In genomic region chr2:29631020-29631419, GRCm38 (mm10) we compare ENCODE assay signal across 21 mouse cellular contexts. TPM values are rescaled to one million over a fixed set of nuclear protein-coding genes. Genes with fewer than 3 reads are reported as not detected.
DNase-seq lines count a peak whose midpoint lies in the region; ATAC-seq and TF ChIP-seq lines count a peak whose summit lies in the region.
"Had no signal": no experiment of that assay in that cellular context is flagged by ENCODE, and none has a peak within 500 bp of the region (broad histone marks: within the 10 kb centered on the region; RNA-seq: fewer than 3 reads in every experiment).

No protein-coding gene starts in this region.

- TF ChIP-seq CTCF in midbrain, postnatal 0 days (IDR thresholded peaks at IDR 0.05) = no peak
- TF ChIP-seq CTCF in E14TG2a.4 (conservative IDR thresholded peaks at IDR 0.05; ENCODE audit: low read length) = no peak
- no peak for TF ChIP-seq CTCF in MEL (IDR thresholded peaks at IDR 0.05 in 2 of 3, conservative IDR thresholded peaks at IDR 0.05 in 1 of 3; ENCODE audit: control insufficient read depth in 1 of 3, insufficient read depth in 1 of 3, low read depth in 2 of 3, low read length in 3 of 3, poor library complexity in 1 of 3, severe bottlenecking in 1 of 3)
- TF ChIP-seq CTCF in intestine, postnatal 0 days (IDR thresholded peaks at IDR 0.05; ENCODE audit: low read depth) = no peak

- DNase-seq in liver, embryonic 13.5 days = no peak
- DNase-seq in liver, embryonic 11.5 days (ENCODE audit: low spot score) = no peak
- DNase-seq in midbrain, embryonic 11.5 days (ENCODE audit: low spot score, missing footprints) = peak; percentile 69
- no peak for DNase-seq in midbrain, postnatal 0 days (ENCODE audit: low spot score)
- no peak for DNase-seq in MEL (ENCODE audit: low read depth, low spot score)
- DNase-seq: adrenal gland, adult 2 months; adrenal gland, postnatal 25 days; cerebellum, adult 2 months; cerebellum, postnatal 14 days; embryo, embryonic 11 days; forebrain, postnatal 0 days; gastrocnemius, postnatal 25 days; heart, adult 11 months had no signal

- peaks cover 7% of the 10 kb centered on the region for H3K36me3 ChIP-seq in liver, embryonic 13.5 days
- 0 out of 2 replicates have a peak, but pooled peaks cover 4% of the 10 kb centered on the region for H3K36me3 ChIP-seq in liver, embryonic 11.5 days (ENCODE audit: control insufficient read depth, insufficient read depth, low read length)
- no peaks in the 10 kb centered on the region for H3K36me3 ChIP-seq in midbrain, embryonic 11.5 days (ENCODE audit: control insufficient read depth, insufficient read depth, low read length)
- peaks cover 3% of the 10 kb centered on the region; the same call in 1 of the 2 replicates for H3K36me3 ChIP-seq in midbrain, postnatal 0 days (ENCODE audit: insufficient read depth, low read length)
- peaks cover 24% of the 10 kb centered on the region for H3K36me3 ChIP-seq in E14TG2a.4 (ENCODE audit: insufficient read depth, low read length)
- H3K36me3 ChIP-seq in MEL (ENCODE audit: control insufficient read depth in 1 of 2, insufficient read depth in 2 of 2, low read length in 2 of 2) = peaks cover 0 to 49% of the 10 kb centered on the region in 2 experiments; a peak in 2 of 4 replicates
- H3K36me3 ChIP-seq in intestine, postnatal 0 days (ENCODE audit: control insufficient read depth, insufficient read depth) = no peaks in the 10 kb centered on the region
- H3K36me3 ChIP-seq: embryonic facial prominence, embryonic 15.5 days; hindbrain, embryonic 15.5 days had no signal

- H3K4me2 ChIP-seq in liver, embryonic 13.5 days = no peak overlapping the region
- H3K4me2 ChIP-seq in liver, embryonic 11.5 days = no peak overlapping the region
- H3K4me2 ChIP-seq in midbrain, embryonic 11.5 days = no peak overlapping the region
- H3K4me2 ChIP-seq in midbrain, postnatal 0 days (ENCODE audit: low read depth, low read length, poor library complexity, severe bottlenecking) = no peak overlapping the region
- no peak overlapping the region for H3K4me2 ChIP-seq in intestine, postnatal 0 days (replicated peaks; ENCODE audit: low read depth)
- H3K4me2 ChIP-seq: embryonic facial prominence, embryonic 15.5 days; forebrain, embryonic 13.5 days; heart, embryonic 13.5 days; hindbrain, embryonic 15.5 days had no signal

- H3K4me1 ChIP-seq in liver, embryonic 13.5 days (replicated peaks) = peaks cover 91% of the 10 kb centered on the region
- peaks cover 57% of the 10 kb centered on the region for H3K4me1 ChIP-seq in liver, embryonic 11.5 days (replicated peaks; ENCODE audit: control insufficient read depth, insufficient read depth, low read length)
- H3K4me1 ChIP-seq in midbrain, embryonic 11.5 days (ENCODE audit: control insufficient read depth, insufficient read depth, low read length) = no peaks in the 10 kb centered on the region; the same call in 1 of the 2 replicates
- H3K4me1 ChIP-seq in midbrain, postnatal 0 days (ENCODE audit: insufficient read depth, low read length) = 0 out of 2 replicates have a peak, but pooled peaks cover 4% of the 10 kb centered on the region
- peaks cover 96% of the 10 kb centered on the region for H3K4me1 ChIP-seq in E14TG2a.4 (replicated peaks; ENCODE audit: low read depth, low read length)
- H3K4me1 ChIP-seq in MEL (ENCODE audit: control insufficient read depth in 1 of 2, insufficient read depth in 2 of 2, low read length in 2 of 2) = peaks cover 23 to 59% of the 10 kb centered on the region in 2 experiments
- H3K4me1 ChIP-seq in intestine, postnatal 0 days (replicated peaks; ENCODE audit: control insufficient read depth, insufficient read depth, low read length) = no peaks in the 10 kb centered on the region

- H3K27ac ChIP-seq in liver, embryonic 13.5 days = 0 out of 2 replicates have a peak overlapping the region, but pooled peaks have one; percentile 10
- H3K27ac ChIP-seq in liver, embryonic 11.5 days (ENCODE audit: low read depth, low read length) = no peak overlapping the region
- no peak overlapping the region for H3K27ac ChIP-seq in midbrain, embryonic 11.5 days (ENCODE audit: low read depth, low read length)
- H3K27ac ChIP-seq in midbrain, postnatal 0 days (ENCODE audit: low read depth, low read length) = no peak overlapping the region
- peak overlapping the region; percentile 84 for H3K27ac ChIP-seq in MEL (ENCODE audit: control insufficient read depth, low read depth, low read length)
- H3K27ac ChIP-seq in intestine, postnatal 0 days (ENCODE audit: low read depth, low read length) = no peak overlapping the region
- H3K27ac ChIP-seq: embryonic facial prominence, embryonic 15.5 days; forebrain, embryonic 13.5 days; heart, embryonic 13.5 days; hindbrain, embryonic 15.5 days had no signal

- H3K9ac ChIP-seq in liver, embryonic 13.5 days = no peak overlapping the region
- H3K9ac ChIP-seq in liver, embryonic 11.5 days (ENCODE audit: low read depth, low read length) = no peak overlapping the region
- H3K9ac ChIP-seq in midbrain, embryonic 11.5 days (ENCODE audit: low read length) = no peak overlapping the region
- no peak overlapping the region for H3K9ac ChIP-seq in midbrain, postnatal 0 days (replicated peaks; ENCODE audit: low read length, poor library complexity, severe bottlenecking)
- peak overlapping the region; percentile 38 for H3K9ac ChIP-seq in MEL (ENCODE audit: control insufficient read depth, low read depth, low read length, poor library complexity, severe bottlenecking)
- no peak overlapping the region for H3K9ac ChIP-seq in intestine, postnatal 0 days (ENCODE audit: low read depth, low read length)
- H3K9ac ChIP-seq: embryonic facial prominence, embryonic 15.5 days; forebrain, embryonic 13.5 days; forebrain, postnatal 0 days; heart, embryonic 13.5 days; hindbrain, embryonic 15.5 days had no signal

- no peaks in the 10 kb centered on the region for H3K9me3 ChIP-seq in liver, embryonic 13.5 days (replicated peaks)
- no peaks in the 10 kb centered on the region for H3K9me3 ChIP-seq in liver, embryonic 11.5 days (ENCODE audit: control insufficient read depth, low read length)
- H3K9me3 ChIP-seq in midbrain, embryonic 11.5 days (ENCODE audit: control insufficient read depth, low read length) = no peaks in the 10 kb centered on the region
- H3K9me3 ChIP-seq in midbrain, postnatal 0 days (ENCODE audit: low read length) = no peaks in the 10 kb centered on the region
- no peaks in the 10 kb centered on the region for H3K9me3 ChIP-seq in E14TG2a.4 (ENCODE audit: low read length)
- H3K9me3 ChIP-seq in MEL (replicated peaks; ENCODE audit: insufficient read depth, low read length) = no peaks in the 10 kb centered on the region
- H3K9me3 ChIP-seq in intestine, postnatal 0 days (ENCODE audit: control insufficient read depth) = no peaks in the 10 kb centered on the region
- H3K9me3 ChIP-seq: embryonic facial prominence, embryonic 15.5 days; forebrain, embryonic 13.5 days; heart, embryonic 13.5 days; hindbrain, embryonic 15.5 days had no signal

- ATAC-seq in liver, embryonic 13.5 days (ENCODE audit: low read depth) = no peak
- ATAC-seq in liver, embryonic 11.5 days (replicated peaks; ENCODE audit: low FRiP score) = no peak
- ATAC-seq in midbrain, embryonic 11.5 days (ENCODE audit: low FRiP score) = no peak
- ATAC-seq in midbrain, postnatal 0 days (ENCODE audit: low FRiP score) = no peak
- ATAC-seq in erythroid progenitor cell, adult 5-6 weeks (replicated peaks; ENCODE audit: low FRiP score, poor library complexity, severe bottlenecking) = no peak
- no peak for ATAC-seq in intestine, postnatal 0 days
- ATAC-seq: forebrain, embryonic 13.5 days; forebrain, postnatal 0 days had no signal

- H3K27me3 ChIP-seq in liver, embryonic 13.5 days = no peaks in the 10 kb centered on the region
- H3K27me3 ChIP-seq in liver, embryonic 11.5 days (replicated peaks; ENCODE audit: control insufficient read depth, insufficient read depth, low read length) = no peaks in the 10 kb centered on the region
- no peaks in the 10 kb centered on the region for H3K27me3 ChIP-seq in midbrain, embryonic 11.5 days (ENCODE audit: control insufficient read depth, insufficient read depth, low read length)
- H3K27me3 ChIP-seq in midbrain, postnatal 0 days (ENCODE audit: insufficient read depth, low read length) = no peaks in the 10 kb centered on the region
- H3K27me3 ChIP-seq in E14TG2a.4 (ENCODE audit: insufficient read depth, low read length) (no peaks in the 10 kb centered on the region), MEL (ENCODE audit: control insufficient read depth in 1 of 2, insufficient read depth in 2 of 2, low read length in 2 of 2) (no peaks in the 10 kb centered on the region)
- no peaks in the 10 kb centered on the region for H3K27me3 ChIP-seq in intestine, postnatal 0 days (replicated peaks; ENCODE audit: control insufficient read depth, insufficient read depth, low read length)
- H3K27me3 ChIP-seq: embryonic facial prominence, embryonic 15.5 days; forebrain, embryonic 13.5 days; heart, embryonic 13.5 days; hindbrain, embryonic 15.5 days had no signal

- H3K4me3 ChIP-seq in liver, embryonic 13.5 days (replicated peaks) = no peak overlapping the region
- no peak overlapping the region for H3K4me3 ChIP-seq in liver, embryonic 11.5 days (ENCODE audit: low read depth, low read length)
- no peak overlapping the region for H3K4me3 ChIP-seq in midbrain, embryonic 11.5 days (ENCODE audit: low read depth, low read length)
- no peak overlapping the region for H3K4me3 ChIP-seq in midbrain, postnatal 0 days (ENCODE audit: low read depth, low read length)
- H3K4me3 ChIP-seq in E14TG2a.4 (replicated peaks; ENCODE audit: low read length) (peak overlapping the region; percentile 54), MEL (ENCODE audit: control insufficient read depth in 1 of 2, insufficient read depth in 1 of 2, low read depth in 2 of 2, low read length in 2 of 2) (peak overlapping the region; percentile 26 to 36; a peak in 3 of 4 replicates)
- H3K4me3 ChIP-seq in intestine, postnatal 0 days (ENCODE audit: low read depth, low read length) = no peak overlapping the region
- H3K4me3 ChIP-seq: embryonic facial prominence, embryonic 15.5 days; erythroblast, embryonic 14.5 days; forebrain, embryonic 13.5 days; heart, embryonic 13.5 days; hindbrain, embryonic 15.5 days had no signal

- no peak for TF ChIP-seq RAD21 in MEL (IDR thresholded peaks at IDR 0.05; ENCODE audit: low read depth, low read length)

- no peak for TF ChIP-seq POLR2A in MEL (IDR thresholded peaks at IDR 0.05; ENCODE audit: control insufficient read depth in 1 of 2, insufficient read depth in 1 of 2, low read depth in 1 of 2, low read length in 2 of 2, poor library complexity in 1 of 2)

- peaks cover 79% of the 10 kb centered on the region for H3K79me2 ChIP-seq in MEL (ENCODE audit: control insufficient read depth, insufficient read depth, low read length, poor library complexity)

- no peak for TF ChIP-seq EP300 in MEL (IDR thresholded peaks at IDR 0.05; ENCODE audit: low read depth in 1 of 2, low read length in 2 of 2)

RNA-seq across cellular contexts. Expression of gene Rapgef1, which starts 11.5 kb away (rescaled TPM):
- polyA plus RNA-seq in liver, embryonic 13.5 days (2015; fragmentation: Nextera tagmentation; extraction: Ambion mirVana) = 5.3 and 5.4 TPM in 2 replicates
- 15.2 and 16.5 TPM in 2 replicates for polyA plus RNA-seq in liver, embryonic 11.5 days (2014; fragmentation: Nextera tagmentation; extraction: Ambion mirVana)
- polyA plus RNA-seq in midbrain, embryonic 11.5 days (2014; fragmentation: Nextera tagmentation; extraction: Ambion mirVana) = 12.4 and 15.6 TPM in 2 replicates
- 98.7 and 109 TPM in 2 replicates for total RNA-seq in midbrain, postnatal 0 days (2014; rRNA removed)
- polyA plus RNA-seq in midbrain, postnatal 0 days (2015; fragmentation: Nextera tagmentation; extraction: Ambion mirVana) = 15.4 and 16.2 TPM in 2 replicates
- 69.7 and 77.0 TPM in 2 replicates for total RNA-seq in MEL (2012; rRNA removed)
- 10 to 100 TPM; 57.2 to 88.3 TPM for polyA plus RNA-seq in MEL (2012; ENCODE audit: insufficient read depth in 1 of 2, insufficient read length in 2 of 2, low read depth in 1 of 2, low replicate concordance in 2 of 2, missing spikeins in 1 of 2)
- total RNA-seq in erythroid progenitor cell, adult 5-6 weeks (2015; ENCODE audit: low replicate concordance) = 8.4 and 9.7 TPM in 2 replicates
- total RNA-seq in erythroid progenitor cell, adult 5-6 weeks (2017; ENCODE audit: low replicate concordance) = 19.0 and 22.6 TPM in 2 replicates
- polyA plus RNA-seq in intestine, postnatal 0 days (2015; fragmentation: Nextera tagmentation; extraction: Ambion mirVana) = 6.1 and 6.3 TPM in 2 replicates

Comparison
In these comparisons a context has a peak if more than half of its experiments do, and no peak if none do; other contexts are left out.
1. H3K27ac ChIP-seq: peak in liver, embryonic 13.5 days (single experiment) and MEL (single experiment); none in liver, embryonic 11.5 days (single experiment), midbrain, embryonic 11.5 days (single experiment), midbrain, postnatal 0 days (single experiment) and intestine, postnatal 0 days (single experiment).
2. H3K4me3 ChIP-seq: peak in E14TG2a.4 (single experiment) and MEL (2 of 2); none in liver, embryonic 13.5 days (single experiment), liver, embryonic 11.5 days (single experiment), midbrain, embryonic 11.5 days (single experiment), midbrain, postnatal 0 days (single experiment) and intestine, postnatal 0 days (single experiment).